Mouse (Mus musculus): Measurements from ENCODE around the gene Zbtb42. TPM values are rescaled to one million over a fixed set of nuclear protein-coding genes. Genes with fewer than 3 reads are reported as not detected.

Gene Zbtb42
- total and polyA plus RNA-seq, 3 experiments = 7.6 to 11.4 TPM; not detected in 1

GRCm38 (mm10) chr12:112727801-112728200, 49.2 kb downstream of the Zbtb42 start:
- TF ChIP-seq MAZ (IDR thresholded peaks at IDR 0.05; ENCODE audit: low read depth, low read length) (no peak), ETS1 (IDR thresholded peaks at IDR 0.05; ENCODE audit: low read depth, low read length) (no peak), NRF1 (IDR thresholded peaks at IDR 0.05; ENCODE audit: insufficient read depth, low read depth, low read length, poor library complexity, severe bottlenecking) (no peak), CHD2 (IDR thresholded peaks at IDR 0.05; ENCODE audit: low read length) (no peak), MAX (IDR thresholded peaks at IDR 0.05; ENCODE audit: low read length) (no peak), MXI1 (IDR thresholded peaks at IDR 0.05; ENCODE audit: low read depth, low read length) (no peak), KAT2A (conservative IDR thresholded peaks at IDR 0.05; ENCODE audit: low read depth, low read length) (no peak), CHD1 (IDR thresholded peaks at IDR 0.05; ENCODE audit: low read depth, low read length) (no peak), CTCF (IDR thresholded peaks at IDR 0.05 in 2 of 3, conservative IDR thresholded peaks at IDR 0.05 in 1 of 3; ENCODE audit: control insufficient read depth in 1 of 3, insufficient read depth in 1 of 3, low read depth in 2 of 3, low read length in 3 of 3, poor library complexity in 1 of 3, severe bottlenecking in 1 of 3) (no peak), ZNF384 (IDR thresholded peaks at IDR 0.05; ENCODE audit: low read depth, low read length) (no peak), E2F4 (IDR thresholded peaks at IDR 0.05; ENCODE audit: borderline replicate concordance, low read depth, low read length) (no peak), MAFK (IDR thresholded peaks at IDR 0.05; ENCODE audit: borderline replicate concordance, low read depth, low read length) (no peak), ZKSCAN1 (IDR thresholded peaks at IDR 0.05; ENCODE audit: low read depth, low read length) (no peak), UBTF (IDR thresholded peaks at IDR 0.05; ENCODE audit: borderline replicate concordance, insufficient read depth, low read depth, low read length) (no peak), POLR2AphosphoS2 (IDR thresholded peaks at IDR 0.05; ENCODE audit: low read length) (no peak), SMC3 (IDR thresholded peaks at IDR 0.05; ENCODE audit: low read depth, low read length) (no peak), EP300 (IDR thresholded peaks at IDR 0.05; ENCODE audit: low read depth in 1 of 2, low read length in 2 of 2) (no peak), SIN3A (IDR thresholded peaks at IDR 0.05; ENCODE audit: low read length) (no peak), MEF2A (IDR thresholded peaks at IDR 0.05; ENCODE audit: extremely low read depth, insufficient replicate concordance, low read depth, low read length, poor library complexity, severe bottlenecking) (no peak), ZC3H11A (IDR thresholded peaks at IDR 0.05; ENCODE audit: low read depth, low read length) (no peak)
- Histone ChIP-seq H3K36me3 (ENCODE audit: control insufficient read depth in 1 of 2, insufficient read depth in 2 of 2, low read length in 2 of 2) (0 out of 4 replicates have a peak, but pooled peaks cover 0 to 2% of the 10 kb centered on the region in 2 experiments), H3K4me3 (ENCODE audit: control insufficient read depth in 1 of 2, insufficient read depth in 1 of 2, low read depth in 2 of 2, low read length in 2 of 2) (no peak overlapping the region), H3K9me3 (replicated peaks; ENCODE audit: insufficient read depth, low read length) (no peaks in the 10 kb centered on the region), H3K4me1 (ENCODE audit: control insufficient read depth in 1 of 2, insufficient read depth in 2 of 2, low read length in 2 of 2) (peaks cover 0 to 9% of the 10 kb centered on the region in 2 experiments; a peak in 3 of 4 replicates), H3K27me3 (ENCODE audit: control insufficient read depth in 1 of 2, insufficient read depth in 2 of 2, low read length in 2 of 2) (no peaks in the 10 kb centered on the region), H3K9ac (ENCODE audit: control insufficient read depth, low read depth, low read length, poor library complexity, severe bottlenecking) (no peak overlapping the region), H3K27ac (ENCODE audit: control insufficient read depth, low read depth, low read length) (no peak overlapping the region), H3K79me2 (ENCODE audit: control insufficient read depth, insufficient read depth, low read length, poor library complexity) (no peaks in the 10 kb centered on the region)
- DNase-seq (ENCODE audit: low read depth, low spot score) = no peak

GRCm38 (mm10) chr12:112730808-112731207, 52.2 kb downstream of the Zbtb42 start:
- Histone ChIP-seq H3K27ac (ENCODE audit: control insufficient read depth, low read depth, low read length) (no peak overlapping the region), H3K27me3 (ENCODE audit: control insufficient read depth in 1 of 2, insufficient read depth in 2 of 2, low read length in 2 of 2) (no peaks in the 10 kb centered on the region), H3K4me3 (ENCODE audit: control insufficient read depth in 1 of 2, insufficient read depth in 1 of 2, low read depth in 2 of 2, low read length in 2 of 2) (no peak overlapping the region), H3K9me3 (replicated peaks; ENCODE audit: insufficient read depth, low read length) (no peaks in the 10 kb centered on the region), H3K4me1 (ENCODE audit: control insufficient read depth in 1 of 2, insufficient read depth in 2 of 2, low read length in 2 of 2) (no peaks in the 10 kb centered on the region), H3K9ac (ENCODE audit: control insufficient read depth, low read depth, low read length, poor library complexity, severe bottlenecking) (no peak overlapping the region), H3K36me3 (ENCODE audit: control insufficient read depth in 1 of 2, insufficient read depth in 2 of 2, low read length in 2 of 2) (no peaks in the 10 kb centered on the region), H3K79me2 (ENCODE audit: control insufficient read depth, insufficient read depth, low read length, poor library complexity) (no peaks in the 10 kb centered on the region)
- no peak for DNase-seq (ENCODE audit: low read depth, low spot score)
- TF ChIP-seq RAD21 (IDR thresholded peaks at IDR 0.05; ENCODE audit: low read depth, low read length) = no peak
- TF ChIP-seq MYC (IDR thresholded peaks at IDR 0.05; ENCODE audit: low read depth, low read length) = no peak
- no peak for TF ChIP-seq POLR2A (IDR thresholded peaks at IDR 0.05; ENCODE audit: control insufficient read depth in 1 of 2, insufficient read depth in 1 of 2, low read depth in 1 of 2, low read length in 2 of 2, poor library complexity in 1 of 2)

Other genes starting within 250 kb of the Zbtb42 start
- not detected in 2 replicates for gene A530016L24Rik, start 189.4 kb upstream of the Zbtb42 start, total RNA-seq (2012; rRNA removed)
- not detected for gene A530016L24Rik, start 189.4 kb upstream of the Zbtb42 start, polyA plus RNA-seq (2012; ENCODE audit: insufficient read depth in 1 of 2, insufficient read length in 2 of 2, low read depth in 1 of 2, low replicate concordance in 2 of 2, missing spikeins in 1 of 2)
- 0.08 TPM in 1 of 2 replicates, not detected in the other for gene Tmem179, start 162.1 kb upstream of the Zbtb42 start, total RNA-seq (2012; rRNA removed)
- gene Tmem179, start 162.1 kb upstream of the Zbtb42 start, polyA plus RNA-seq (2012; ENCODE audit: insufficient read depth in 1 of 2, insufficient read length in 2 of 2, low read depth in 1 of 2, low replicate concordance in 2 of 2, missing spikeins in 1 of 2) = under 1 TPM in 1 of 2 experiments, not detected in 1; 0.10 TPM
- gene Inf2, start 90.0 kb upstream of the Zbtb42 start, total RNA-seq (2012; rRNA removed) = 23.2 and 26.1 TPM in 2 replicates
- gene Inf2, start 90.0 kb upstream of the Zbtb42 start, polyA plus RNA-seq (2012; ENCODE audit: insufficient read depth in 1 of 2, insufficient read length in 2 of 2, low read depth in 1 of 2, low replicate concordance in 2 of 2, missing spikeins in 1 of 2) = 100 to 1,000 TPM in 1 of 2 experiments, 10 to 100 TPM in 1; 55.7 to 122 TPM
- 36.0 and 58.2 TPM in 2 replicates for gene Adssl1, start 58.8 kb upstream of the Zbtb42 start, total RNA-seq (2012; rRNA removed)
- 10 to 100 TPM in 1 of 2 experiments, not detected in 1; 63.9 TPM for gene Adssl1, start 58.8 kb upstream of the Zbtb42 start, polyA plus RNA-seq (2012; ENCODE audit: insufficient read depth in 1 of 2, insufficient read length in 2 of 2, low read depth in 1 of 2, low replicate concordance in 2 of 2, missing spikeins in 1 of 2)
- gene Siva1, start 34.1 kb upstream of the Zbtb42 start, total RNA-seq (2012; rRNA removed) = 591 and 659 TPM in 2 replicates
- gene Siva1, start 34.1 kb upstream of the Zbtb42 start, polyA plus RNA-seq (2012; ENCODE audit: insufficient read depth in 1 of 2, insufficient read length in 2 of 2, low read depth in 1 of 2, low replicate concordance in 2 of 2, missing spikeins in 1 of 2) = 100 to 1,000 TPM in 1 of 2 experiments, not detected in 1; 531 TPM
- gene Akt1, start 3.9 kb upstream of the Zbtb42 start, total RNA-seq (2012; rRNA removed) = 289 and 322 TPM in 2 replicates
- gene Akt1, start 3.9 kb upstream of the Zbtb42 start, polyA plus RNA-seq (2012; ENCODE audit: insufficient read depth in 1 of 2, insufficient read length in 2 of 2, low read depth in 1 of 2, low replicate concordance in 2 of 2, missing spikeins in 1 of 2) = 100 to 1,000 TPM; 764 to 827 TPM
- 40.0 and 49.7 TPM in 2 replicates for gene Cep170b, start 41.6 kb downstream of the Zbtb42 start, total RNA-seq (2012; rRNA removed)
- 10 to 100 TPM in 1 of 2 experiments, not detected in 1; 64.0 TPM for gene Cep170b, start 41.6 kb downstream of the Zbtb42 start, polyA plus RNA-seq (2012; ENCODE audit: insufficient read depth in 1 of 2, insufficient read length in 2 of 2, low read depth in 1 of 2, low replicate concordance in 2 of 2, missing spikeins in 1 of 2)
- 9.7 and 9.8 TPM in 2 replicates for gene Pld4, start 81.8 kb downstream of the Zbtb42 start, total RNA-seq (2012; rRNA removed)
- gene Pld4, start 81.8 kb downstream of the Zbtb42 start, polyA plus RNA-seq (2012; ENCODE audit: insufficient read depth in 1 of 2, insufficient read length in 2 of 2, low read depth in 1 of 2, low replicate concordance in 2 of 2, missing spikeins in 1 of 2) = 10 to 100 TPM in 1 of 2 experiments, not detected in 1; 16.4 TPM
- 1.2 and 2.6 TPM in 2 replicates for gene Ahnak2, start 123.8 kb downstream of the Zbtb42 start, total RNA-seq (2012; rRNA removed)
- gene Ahnak2, start 123.8 kb downstream of the Zbtb42 start, polyA plus RNA-seq (2012; ENCODE audit: insufficient read depth in 1 of 2, insufficient read length in 2 of 2, low read depth in 1 of 2, low replicate concordance in 2 of 2, missing spikeins in 1 of 2) = 10 to 100 TPM in 1 of 2 experiments, not detected in 1; 11.4 TPM
- gene Clba1, start 130.1 kb downstream of the Zbtb42 start, total RNA-seq (2012; rRNA removed) = 11.2 and 15.2 TPM in 2 replicates
- gene Clba1, start 130.1 kb downstream of the Zbtb42 start, polyA plus RNA-seq (2012; ENCODE audit: insufficient read depth in 1 of 2, insufficient read length in 2 of 2, low read depth in 1 of 2, low replicate concordance in 2 of 2, missing spikeins in 1 of 2) = 10 to 100 TPM in 1 of 2 experiments, not detected in 1; 21.4 TPM
- gene Cdca4, start 150.6 kb downstream of the Zbtb42 start, total RNA-seq (2012; rRNA removed) = 245 and 279 TPM in 2 replicates
- gene Cdca4, start 150.6 kb downstream of the Zbtb42 start, polyA plus RNA-seq (2012; ENCODE audit: insufficient read depth in 1 of 2, insufficient read length in 2 of 2, low read depth in 1 of 2, low replicate concordance in 2 of 2, missing spikeins in 1 of 2) = 100 to 1,000 TPM in 1 of 2 experiments, not detected in 1; 274 TPM
- 6.5 and 6.8 TPM in 2 replicates for gene Gpr132, start 189.4 kb downstream of the Zbtb42 start, total RNA-seq (2012; rRNA removed)
- gene Gpr132, start 189.4 kb downstream of the Zbtb42 start, polyA plus RNA-seq (2012; ENCODE audit: insufficient read depth in 1 of 2, insufficient read length in 2 of 2, low read depth in 1 of 2, low replicate concordance in 2 of 2, missing spikeins in 1 of 2) = 1 to 10 TPM in 1 of 2 experiments, not detected in 1; 5.4 TPM